Mouse (Mus musculus) kidney, adult 2 months (tissue): ENCODE measurements around the gene Slc30a9.

Source experiments
- CTCF ChIP-seq: fragments of 200-500 bp; conservative IDR thresholded peaks from 2 replicates; pipeline ENCODE4 v1.5.1; 2011; ENCODE audit warnings: low read depth, mild to moderate bottlenecking, control low read depth, low read length, moderate library complexity, mixed read lengths; ENCODE audit not compliant: insufficient read depth, insufficient read length
- POLR2A ChIP-seq: fragments of 200-500 bp; IDR thresholded peaks from one replicate; pipeline ENCODE4 v1.6.1; 2011; ENCODE audit warnings: low read depth, low read length, control low read depth

DNA sequence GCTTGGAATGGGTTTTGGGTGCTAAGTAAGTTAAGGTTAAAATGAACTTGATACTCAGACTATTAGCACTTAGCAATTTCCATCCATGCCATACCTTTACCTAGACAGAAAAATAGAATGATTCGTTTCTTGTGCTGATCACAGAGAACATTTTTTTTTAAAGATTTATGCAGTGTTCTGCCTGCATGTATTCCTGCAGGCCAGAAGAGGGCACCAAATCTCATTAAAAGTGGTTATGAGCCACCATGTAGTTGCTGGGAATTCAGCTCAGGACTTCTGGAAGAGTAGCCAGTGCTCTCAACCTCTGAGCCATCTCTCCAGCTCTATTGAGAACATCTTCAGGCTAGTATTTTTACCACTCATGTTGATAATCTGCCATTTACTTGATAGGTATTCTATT, 40.6 kb upstream of the Slc30a9 start:
- 0 out of 2 replicates have a peak, but pooled peaks have one; percentile 18 for TF ChIP-seq CTCF
- no peak for TF ChIP-seq POLR2A
